Mouse (Mus musculus): ENCODE results near the gene Fos.

GRCm38 (mm10) chr12:85475232-85475919 is 1.7 kb downstream of the Fos start:
- TF ChIP-seq CTCF (IDR thresholded peaks at IDR 0.05; ENCODE audit: low read depth, low read length), result no peak
- TF ChIP-seq TAL1 (conservative IDR thresholded peaks at IDR 0.05; ENCODE audit: low read depth, low read length), result no peak
- TF ChIP-seq GATA1 (IDR thresholded peaks at IDR 0.05; ENCODE audit: borderline replicate concordance, low read length), result no peak
- no peak for TF ChIP-seq POLR2AphosphoS5 (IDR thresholded peaks at IDR 0.05; ENCODE audit: insufficient replicate concordance, low read depth, low read length)
- no peak for TF ChIP-seq GATA2 (IDR thresholded peaks at IDR 0.05; ENCODE audit: borderline replicate concordance, low read depth, low read length)
